Mouse (Mus musculus) liver, embryonic 14.5 days (tissue): ENCODE results near the gene Ythdc1.

Source experiments
- CTCF ChIP-seq: IDR thresholded peaks from 2 replicates; pipeline ENCODE4 v1.5.1; 2016; ENCODE audit warnings: antibody characterized with exemption, low read depth, control low read depth
- EP300 ChIP-seq: IDR thresholded peaks from 2 replicates; pipeline ENCODE4 v1.6.1; 2016; ENCODE audit warnings: antibody characterized with exemption, low read depth

GRCm38 (mm10) chr5:86792249-86792648, 11.8 kb upstream of the Ythdc1 start:
- TF ChIP-seq CTCF = no peak
- no peak for TF ChIP-seq EP300
